Mouse (Mus musculus): Measurements from ENCODE around the gene Ttc30a2.

GRCm38 (mm10) chr2:75950685-75951084 lies 27.3 kb downstream of the Ttc30a2 start:
- TF ChIP-seq CTCF (IDR thresholded peaks at IDR 0.05; ENCODE audit: low read depth), result no peak
- TF ChIP-seq EP300 (IDR thresholded peaks at IDR 0.05; ENCODE audit: low read depth), result no peak

All from liver, postnatal 0 days (tissue).